Mouse (Mus musculus) cortical plate, adult 2 months (tissue): ENCODE data around the gene Cyp2b10.

Experiments used
- CTCF ChIP-seq: fragments of 200-500 bp; IDR thresholded peaks from 2 replicates; pipeline ENCODE4 v1.5.1; 2011; ENCODE audit warnings: mild to moderate bottlenecking, control low read depth, low read length; ENCODE audit not compliant: insufficient read depth; ENCODE audit errors: extremely low read depth
- POLR2A ChIP-seq: fragments of 200-500 bp; IDR thresholded peaks from 2 replicates; pipeline ENCODE4 v1.6.1; 2011; ENCODE audit warnings: mild to moderate bottlenecking, low read length, control low read depth; ENCODE audit not compliant: insufficient read depth; ENCODE audit errors: extremely low read depth

DNA sequence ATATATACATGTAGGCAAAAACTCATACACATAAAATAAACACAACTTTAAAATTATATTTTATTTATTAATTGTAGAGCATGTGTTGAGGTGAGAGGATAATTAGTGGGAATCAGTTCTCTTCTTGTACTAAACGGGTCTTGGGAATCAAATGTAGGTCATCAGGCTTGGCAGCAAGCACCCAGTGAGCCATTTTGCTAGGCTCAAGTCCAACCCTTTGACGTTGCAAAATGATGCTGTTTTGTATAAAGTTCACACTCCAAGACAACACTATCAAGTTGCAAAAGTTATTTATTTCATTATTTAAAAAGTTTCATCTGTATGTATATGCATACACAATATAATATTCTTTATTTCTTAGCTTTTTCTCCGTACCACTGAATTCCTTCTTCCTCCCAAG lies 33.7 kb upstream of the Cyp2b10 start:
- no peak for TF ChIP-seq POLR2A
- no peak for TF ChIP-seq CTCF
